Mouse (Mus musculus): ENCODE measurements around the gene Vmn2r96.
"Not testable (repeated sequence)": the region's sequence is repeated elsewhere in the genome, so short reads cannot be mapped to it uniquely, and the experiment has no call there.

Vmn2r96 gene

DNA sequence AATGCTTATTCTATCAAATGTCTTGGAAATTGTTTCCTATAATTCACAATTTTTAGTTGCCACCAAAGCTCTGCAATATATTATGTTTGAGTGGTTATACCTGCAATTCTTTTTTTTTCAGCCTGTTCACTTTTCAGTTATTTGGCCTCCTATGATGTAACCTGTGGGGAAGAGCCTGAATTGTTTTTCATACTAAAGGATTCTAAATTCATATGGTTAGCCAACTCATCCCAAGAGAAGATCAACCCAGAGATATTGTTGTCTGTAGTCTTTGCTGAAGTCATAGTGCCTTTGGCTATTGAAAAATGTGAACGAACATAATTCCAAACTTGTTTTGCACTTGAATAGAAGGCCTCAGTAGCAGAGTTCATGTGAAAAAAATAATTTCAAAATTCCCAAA is at the start of gene Vmn2r96:
Vmn2r96 (plus strand) TSS at position 301 of the 400 bp plus-strand sequence.
- not testable (repeated sequence) for DNase-seq (ENCODE audit: low spot score)

DNA sequence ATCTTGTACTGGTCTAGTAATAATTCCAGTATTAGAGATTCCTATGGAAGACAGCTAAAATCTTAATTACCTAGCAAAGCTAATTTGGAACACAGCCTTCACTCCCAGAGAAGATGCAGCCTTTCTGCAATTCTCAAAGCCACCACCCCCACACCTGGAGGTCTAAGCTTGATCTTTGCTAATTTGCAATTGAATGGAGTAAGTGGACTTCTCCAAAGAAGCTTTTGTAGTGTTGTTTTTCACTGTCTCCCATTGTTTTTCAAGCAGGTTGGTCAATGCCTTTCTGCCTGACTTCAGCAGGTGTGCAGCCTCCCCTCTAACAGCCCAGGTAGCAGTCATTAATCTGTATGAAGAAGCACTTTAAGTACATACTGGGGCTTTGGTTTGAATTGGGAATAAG is 49.6 kb upstream of the Vmn2r96 start:
- DNase-seq (ENCODE audit: low spot score) = no peak

DNA sequence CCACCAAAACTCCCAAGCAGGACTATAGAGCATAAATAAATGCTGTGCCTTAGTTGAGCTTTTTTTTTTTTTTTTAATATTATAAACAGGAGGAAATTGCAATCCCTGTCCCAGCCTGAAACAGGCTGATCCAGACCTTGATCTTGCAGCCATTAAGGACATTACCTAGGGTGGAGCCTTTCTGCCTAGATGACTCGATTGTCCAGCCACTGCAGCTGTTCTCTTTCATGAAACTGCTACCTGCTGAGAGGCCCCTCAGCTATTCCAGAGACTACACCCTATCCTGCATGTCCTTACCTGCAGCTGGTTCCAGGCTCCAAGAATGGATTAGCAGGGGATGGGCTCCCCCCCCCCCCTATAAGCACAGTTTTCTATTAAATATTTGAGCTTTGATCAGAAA is 49.0 kb upstream of the Vmn2r96 start:
- no peak for DNase-seq (ENCODE audit: low spot score)

DNA sequence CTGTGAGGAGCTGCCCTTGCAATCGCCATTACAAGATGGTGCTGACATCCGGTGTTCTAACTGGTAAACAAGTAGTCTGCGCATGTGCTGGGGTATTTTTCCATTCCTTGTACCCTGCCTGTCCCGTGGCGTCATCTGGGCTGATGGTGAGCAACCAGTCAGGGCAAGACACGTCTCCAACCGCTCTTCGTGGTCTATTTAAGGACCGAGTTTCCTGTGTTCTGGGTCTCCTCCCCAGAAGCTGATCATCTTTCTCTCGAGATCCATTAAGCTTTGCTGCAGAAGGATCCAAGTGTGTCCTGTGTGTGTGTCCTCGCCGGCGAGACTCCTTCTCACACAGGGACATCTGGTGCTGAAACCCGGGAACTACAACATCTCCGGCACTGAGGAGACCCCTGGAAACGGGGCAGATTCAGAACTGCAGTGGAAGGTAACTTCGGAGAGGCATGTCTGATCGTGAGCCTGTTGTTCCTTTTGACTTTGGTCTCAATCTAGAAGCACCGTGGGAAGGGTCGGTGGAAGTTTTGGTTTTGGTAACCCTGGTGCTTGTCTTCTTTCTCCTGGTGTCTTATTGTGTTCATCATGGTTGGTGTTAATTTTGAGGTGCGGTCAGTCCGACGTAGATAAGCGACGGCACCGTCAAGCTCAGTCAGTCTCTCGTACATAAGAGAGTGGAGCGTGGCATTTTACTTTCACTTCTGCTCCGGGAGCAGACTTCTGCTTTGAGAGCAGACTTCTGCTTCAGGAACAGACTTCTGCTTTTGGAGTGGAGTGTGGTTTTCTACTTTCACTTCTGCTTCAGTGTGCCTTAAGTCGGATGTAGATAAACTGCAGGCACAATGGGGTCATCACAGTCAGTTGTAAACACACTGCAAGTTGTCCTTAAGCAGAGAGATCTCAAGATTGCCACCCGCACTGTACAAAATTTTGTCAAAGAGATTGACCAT is 14.5 kb upstream of the Vmn2r96 start:
- DNase-seq (ENCODE audit: low spot score) = not testable (repeated sequence)

DNA sequence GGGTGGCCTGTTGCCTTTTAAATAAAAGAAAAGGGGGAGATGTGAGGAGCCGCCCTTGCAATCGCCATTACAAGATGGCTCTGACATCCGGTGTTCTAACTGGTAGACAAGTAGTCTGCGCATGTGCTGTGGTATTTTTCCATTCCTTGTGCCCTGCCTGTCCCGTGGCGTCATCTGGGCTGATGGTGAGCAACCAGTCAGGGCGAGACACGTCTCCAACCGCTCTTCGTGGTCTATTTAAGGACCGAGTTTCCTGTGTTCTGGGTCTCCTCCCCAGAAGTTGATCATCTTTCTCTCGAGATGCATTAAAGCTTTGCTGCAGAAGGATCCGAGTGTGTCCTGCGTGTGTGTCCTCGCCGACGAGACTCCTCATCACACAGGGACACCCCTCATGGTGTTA is 6.8 kb upstream of the Vmn2r96 start:
- not testable (repeated sequence) for DNase-seq (ENCODE audit: low spot score)

DNA sequence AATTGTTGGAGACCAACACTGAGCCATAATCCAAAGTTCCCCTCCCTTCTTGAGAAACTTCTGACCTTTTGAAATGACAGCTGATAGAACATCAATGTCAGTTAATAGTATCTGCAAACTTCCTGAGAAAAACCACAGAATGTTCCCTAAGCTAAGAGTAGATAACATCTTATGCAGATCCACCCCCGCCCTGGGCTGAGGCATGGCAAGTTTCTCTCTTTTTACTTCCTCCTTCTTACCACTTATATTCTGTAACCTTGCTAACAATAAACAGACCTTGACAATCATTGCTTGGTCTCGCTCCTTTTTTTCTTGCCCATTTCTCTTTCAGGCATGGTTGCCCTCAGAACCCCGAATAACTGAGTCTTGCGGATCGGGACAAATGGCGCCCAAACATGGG is 42.2 kb downstream of the Vmn2r96 start:
- DNase-seq (ENCODE audit: low spot score) = not testable (repeated sequence)

DNA sequence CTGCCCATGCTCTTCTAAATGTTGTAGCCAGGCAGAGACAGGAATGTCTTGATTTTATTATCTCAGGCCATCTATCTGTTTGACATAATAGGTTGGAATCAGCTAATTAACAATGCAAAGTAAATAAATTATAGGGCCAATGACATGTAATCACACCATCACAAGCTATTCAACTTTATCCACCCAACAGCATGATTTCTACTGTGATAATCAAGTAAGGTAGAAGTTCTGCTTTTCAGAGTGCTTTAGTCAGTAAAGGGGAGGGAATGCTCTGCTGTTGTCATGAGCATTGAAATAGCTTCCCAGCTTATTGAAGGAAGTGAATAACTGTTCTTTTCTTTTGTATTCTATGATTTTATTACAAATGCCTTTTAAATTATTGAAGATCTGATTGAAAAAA is 53.6 kb downstream of the Vmn2r96 start:
- DNase-seq (ENCODE audit: low spot score) = no peak
